Mouse (Mus musculus) CH12.LX (cell line): ENCODE measurements at regions not wholly inside any gene's neighbourhood (a gene's known extent, or its start where the extent isn't known, plus 50 kb on each side); places are given as distances from the start of the nearest gene placed in this dataset.

Experiments
- DNase-seq: peaks from one replicate; pipeline ENCODE4 v3.0.0-alpha.2; 2013; ENCODE audit errors: extremely low read depth
- H3K27ac ChIP-seq: 2 replicates; pipeline ENCODE4 v1.5.1; 2012; ENCODE audit warnings: low read depth, mild to moderate bottlenecking, control low read depth, moderate library complexity; ENCODE audit not compliant: insufficient read depth
- H3K27me3 ChIP-seq: replicated peaks from 2 replicates; pipeline ENCODE3; 2012; ENCODE audit warnings: inconsistent platforms
- H3K36me3 ChIP-seq, 2 experiments: replicated peaks in 1 of 2; 2 replicates each; pipeline versions ENCODE3 to v1.6.1; 2012; ENCODE audit warnings: inconsistent platforms in 1 of 2, low read length in 1 of 2, mild to moderate bottlenecking in 1 of 2, mixed read lengths in 1 of 2, moderate library complexity in 1 of 2; ENCODE audit not compliant: control insufficient read depth in 1 of 2, insufficient read depth in 1 of 2
- H3K4me1 ChIP-seq, 2 experiments: 2 replicates each; pipeline ENCODE4 v1.6.1; 2012; ENCODE audit warnings: inconsistent platforms in 1 of 2, moderate library complexity in 1 of 2; ENCODE audit not compliant: insufficient read depth in 2 of 2, control insufficient read depth in 1 of 2
- H3K4me2 ChIP-seq: 2 replicates; pipeline ENCODE4 v1.6.1; 2012; ENCODE audit warnings: low read depth, mild to moderate bottlenecking, control low read depth; ENCODE audit not compliant: poor library complexity, insufficient read depth, severe bottlenecking
- H3K4me3 ChIP-seq, 3 experiments: fragments of 150-350 bp in 1 of 3; sonication (generic) in 1 of 3; replicated peaks in 1 of 3; 2 replicates each; pipeline versions ENCODE3 to v1.5.1; 2011 to 2012; ENCODE audit warnings: low read depth in 2 of 3, low read length in 2 of 3, mild to moderate bottlenecking in 2 of 3, moderate library complexity in 2 of 3, control low read depth in 1 of 3, improper control_type of control experiment in 1 of 3, inconsistent platforms in 1 of 3, mixed read lengths in 1 of 3; ENCODE audit not compliant: poor library complexity in 1 of 3
- H3K79me2 ChIP-seq: replicated peaks from 2 replicates; pipeline ENCODE4 v1.6.1; 2012; ENCODE audit warnings: mild to moderate bottlenecking, moderate library complexity; ENCODE audit not compliant: control insufficient read depth, poor library complexity, insufficient read depth, severe bottlenecking; ENCODE audit errors: extremely low read depth
- H3K9ac ChIP-seq: 2 replicates; pipeline ENCODE4 v1.6.1; 2012; ENCODE audit warnings: low read depth, mild to moderate bottlenecking, control low read depth, moderate library complexity; ENCODE audit not compliant: insufficient read depth
- H3K9me3 ChIP-seq: replicated peaks from 2 replicates; pipeline ENCODE3; 2012; ENCODE audit warnings: low read length, inconsistent platforms, mixed read lengths
- BHLHE40 ChIP-seq: IDR thresholded peaks from 2 replicates; pipeline ENCODE4 v1.6.1; 2011; ENCODE audit warnings: mild to moderate bottlenecking, low read depth, low read length, improper control_type of control experiment
- CHD2 ChIP-seq: IDR thresholded peaks from 2 replicates; pipeline ENCODE4 v1.6.1; 2011; ENCODE audit warnings: low read length, improper control_type of control experiment
- EP300 ChIP-seq: IDR thresholded peaks from 2 replicates; pipeline ENCODE4 v1.6.1; 2011; ENCODE audit warnings: low read length, improper control_type of control experiment
- ETS1 ChIP-seq: conservative IDR thresholded peaks from 2 replicates; pipeline ENCODE4 v1.6.1; 2012; ENCODE audit warnings: low read depth, mild to moderate bottlenecking, inconsistent platforms, low read length, improper control_type of control experiment, moderate library complexity
- IRF4 ChIP-seq: IDR thresholded peaks from 2 replicates; pipeline ENCODE4 v1.6.1; 2014; ENCODE audit warnings: low read depth, mild to moderate bottlenecking, inconsistent platforms, low read length, improper control_type of control experiment
- JUN ChIP-seq: IDR thresholded peaks from 2 replicates; pipeline ENCODE4 v1.6.1; 2011; ENCODE audit warnings: low read depth, mild to moderate bottlenecking, low read length, improper control_type of control experiment, moderate library complexity; ENCODE audit not compliant: insufficient read depth
- JUND ChIP-seq: conservative IDR thresholded peaks from 2 replicates; pipeline ENCODE4 v1.6.1; 2011; ENCODE audit warnings: low read depth, low read length, improper control_type of control experiment
- KAT2A ChIP-seq: IDR thresholded peaks from 2 replicates; pipeline ENCODE4 v1.6.1; 2012; ENCODE audit warnings: low read length, improper control_type of control experiment, inconsistent platforms; ENCODE audit not compliant: insufficient replicate concordance
- MAZ ChIP-seq: IDR thresholded peaks from 2 replicates; pipeline ENCODE4 v1.6.1; 2012; ENCODE audit warnings: low read depth, mild to moderate bottlenecking, inconsistent platforms, low read length, improper control_type of control experiment, moderate library complexity
- MYC ChIP-seq: IDR thresholded peaks from 2 replicates; pipeline ENCODE4 v1.6.1; 2011; ENCODE audit warnings: low read depth, mild to moderate bottlenecking, improper control_type of control experiment, low read length
- NRF1 ChIP-seq: IDR thresholded peaks from 2 replicates; pipeline ENCODE4 v1.6.1; 2014; ENCODE audit warnings: low read depth, mild to moderate bottlenecking, inconsistent platforms, low read length, improper control_type of control experiment, moderate library complexity
- RAD21 ChIP-seq: IDR thresholded peaks from 2 replicates; pipeline ENCODE4 v1.6.1; 2011; ENCODE audit warnings: low read depth, mild to moderate bottlenecking, low read length, improper control_type of control experiment, moderate library complexity
- SIN3A ChIP-seq: IDR thresholded peaks from 2 replicates; pipeline ENCODE4 v1.6.1; 2012; ENCODE audit warnings: low read length, improper control_type of control experiment, inconsistent platforms
- SMC3 ChIP-seq: IDR thresholded peaks from 2 replicates; pipeline ENCODE4 v1.6.1; 2011; ENCODE audit warnings: low read depth, low read length, improper control_type of control experiment
- TBP ChIP-seq: conservative IDR thresholded peaks from 2 replicates; pipeline ENCODE4 v1.6.1; 2011; ENCODE audit warnings: low read depth, low read length, improper control_type of control experiment
- USF2 ChIP-seq: conservative IDR thresholded peaks from 2 replicates; pipeline ENCODE4 v1.6.1; 2011; ENCODE audit warnings: low read depth, low read length, improper control_type of control experiment
- ZC3H11A ChIP-seq: IDR thresholded peaks from 2 replicates; pipeline ENCODE4 v1.6.1; 2012; ENCODE audit warnings: low read depth, mild to moderate bottlenecking, inconsistent platforms, low read length, improper control_type of control experiment
- ZKSCAN1 ChIP-seq: IDR thresholded peaks from 2 replicates; pipeline ENCODE4 v1.6.1; 2012; ENCODE audit warnings: low read depth, inconsistent platforms, low read length, improper control_type of control experiment, borderline replicate concordance
- dilution Hi-C: fragments of 300-500 bp; cut with MboI; formaldehyde crosslinking; loops from 2 replicates; pipeline ENCODE4 v1.14.3; 2020; ENCODE audit warnings: low sequenced_read_pairs; ENCODE audit not compliant: extremely low pct_unique_long_range_greater_than_20kb, extremely low pct_ligation_motif_present
- in situ Hi-C: fragments of 300-500 bp; cut with MboI; formaldehyde crosslinking; loops from 3 replicates; pipeline ENCODE4 v1.14.3; 2019; ENCODE audit warnings: low sequenced_read_pairs, low pct_ligation_motif_present, low pct_unique_long_range_greater_than_20kb, mixed read lengths

DNA sequence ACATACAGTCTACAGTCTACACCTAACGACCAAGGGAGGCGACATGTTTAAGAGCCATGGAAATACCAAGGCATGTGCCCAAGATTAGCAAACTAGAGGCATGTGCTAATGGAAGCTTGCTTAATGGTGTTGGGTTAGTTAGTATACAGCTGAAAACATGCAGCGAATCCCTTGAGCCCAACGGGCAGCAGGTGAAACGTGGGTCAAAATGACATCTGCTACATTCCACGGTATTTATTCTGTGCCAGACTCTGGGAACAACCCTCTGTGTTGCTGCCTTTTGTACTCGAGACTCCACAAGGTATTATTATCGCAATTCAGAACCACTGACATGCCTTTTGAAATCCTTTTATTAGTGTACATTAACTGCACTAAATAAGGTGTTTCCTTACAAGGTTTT, 188.1 kb upstream of the Rhobtb1 start:
- no peaks in the 10 kb centered on the region for H3K9me3 ChIP-seq
- in situ Hi-C loops, result no loop called here
- TF ChIP-seq ZKSCAN1, result no peak
- TF ChIP-seq, all 38 proteins: peak for 0
- H3K79me2 ChIP-seq, result no peaks in the 10 kb centered on the region
- DNase-seq, result no peak
- no peaks in the 10 kb centered on the region for H3K27me3 ChIP-seq
- H3K4me1 ChIP-seq, result peaks cover 0 to 6% of the 10 kb centered on the region in 2 experiments; a peak in 1 of 4 replicates
- no peak overlapping the region for H3K9ac ChIP-seq
- H3K36me3 ChIP-seq, result no peaks in the 10 kb centered on the region
- dilution Hi-C loops, result no loop called here
- H3K27ac ChIP-seq, result no peak overlapping the region
- H3K4me3 ChIP-seq, result no peak overlapping the region
- no peak overlapping the region for H3K4me2 ChIP-seq

GRCm38 (mm10) chr10:68965271-68965670, 186.0 kb upstream of the Rhobtb1 start:
- Histone ChIP-seq H3K4me2 (no peak overlapping the region), H3K79me2 (no peaks in the 10 kb centered on the region), H3K9me3 (no peaks in the 10 kb centered on the region), H3K27ac (no peak overlapping the region), H3K27me3 (no peaks in the 10 kb centered on the region), H3K36me3 (no peaks in the 10 kb centered on the region), H3K4me1 (peaks cover under 1 to 8% of the 10 kb centered on the region in 2 experiments; a peak in 2 of 4 replicates), H3K9ac (no peak overlapping the region), H3K4me3 (no peak overlapping the region)
- DNase-seq, result peak; percentile 18
- dilution Hi-C loops, result no loop called here
- no peak for TF ChIP-seq RAD21
- no peak for TF ChIP-seq EP300
- no peak for TF ChIP-seq USF2
- TF ChIP-seq JUN, result no peak
- no peak for TF ChIP-seq TBP
- no peak for TF ChIP-seq IRF4
- TF ChIP-seq SIN3A, result no peak
- no peak for TF ChIP-seq MYC
- TF ChIP-seq NRF1, result no peak
- TF ChIP-seq KAT2A, result no peak
- TF ChIP-seq ETS1, result no peak
- TF ChIP-seq JUND, result no peak
- TF ChIP-seq MAZ, result no peak
- TF ChIP-seq ZC3H11A, result no peak
- TF ChIP-seq CHD2, result no peak
- no peak for TF ChIP-seq SMC3
- TF ChIP-seq BHLHE40, result no peak
- in situ Hi-C loops, result no loop called here
